Mouse (Mus musculus): ENCODE data around the gene Zranb3.
"Not testable (repeated sequence)": the region's sequence is repeated elsewhere in the genome, so short reads cannot be mapped to it uniquely, and the experiment has no call there.

DNA sequence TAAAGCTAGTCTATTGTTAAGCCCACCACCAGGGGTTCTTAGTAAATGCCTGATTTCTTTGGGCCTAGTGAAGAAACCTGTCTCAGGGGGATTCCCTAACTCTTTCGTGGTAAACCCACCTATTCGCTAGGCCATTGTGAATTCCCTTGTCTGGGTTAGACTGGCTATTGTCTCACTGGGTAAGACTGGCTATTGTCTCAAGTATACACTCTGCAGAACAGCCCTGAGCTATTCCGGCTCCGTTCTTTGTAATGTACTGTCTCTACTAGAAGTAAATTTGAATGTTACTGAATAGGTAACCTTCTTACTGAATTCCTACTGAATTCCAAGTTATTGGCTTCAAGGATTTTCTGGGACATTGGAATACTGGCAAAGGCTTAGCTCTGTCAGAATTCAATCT lies 101.9 kb downstream of the Zranb3 start:
- TF ChIP-seq POLR2A (IDR thresholded peaks at IDR 0.05; ENCODE audit: low read depth, low read length); CTCF (conservative IDR thresholded peaks at IDR 0.05; ENCODE audit: insufficient read depth, insufficient read length, low read depth, low read length): not testable (repeated sequence)
